Mouse (Mus musculus): ENCODE measurements at regions not wholly inside any gene's neighbourhood (a gene's known extent, or its start where the extent isn't known, plus 50 kb on each side); places are given as distances from the start of the nearest gene placed in this dataset.

GRCm38 (mm10) chr11:20913598-20914296 lies 82.9 kb upstream of the Lgalsl start:
- H3K9ac ChIP-seq: no peak overlapping the region
- no peaks in the 10 kb centered on the region for H3K27me3 ChIP-seq (ENCODE audit: insufficient read depth, low read length)
- H3K4me1 ChIP-seq (ENCODE audit: insufficient read depth): peaks cover 24% of the 10 kb centered on the region
- no peaks in the 10 kb centered on the region for H3K36me3 ChIP-seq (ENCODE audit: insufficient read depth)
- 18% methylated on average over 8 of the region's 8 CpGs for WGBS
- ATAC-seq (ENCODE audit: insufficient read depth) (peak; percentile 29; the same call in 1 of the 2 replicates), DNase-seq (peak; percentile 96)
- peak; percentile 97 for TF ChIP-seq CTCF (IDR thresholded peaks at IDR 0.05; ENCODE audit: low read depth)
- no peaks in the 10 kb centered on the region for H3K9me3 ChIP-seq (ENCODE audit: low read depth, low read length)
- H3K27ac ChIP-seq (ENCODE audit: low read depth): no peak overlapping the region
- no peak overlapping the region for H3K4me2 ChIP-seq
- H3K4me3 ChIP-seq (ENCODE audit: low read depth, low read length): no peak overlapping the region

DNA sequence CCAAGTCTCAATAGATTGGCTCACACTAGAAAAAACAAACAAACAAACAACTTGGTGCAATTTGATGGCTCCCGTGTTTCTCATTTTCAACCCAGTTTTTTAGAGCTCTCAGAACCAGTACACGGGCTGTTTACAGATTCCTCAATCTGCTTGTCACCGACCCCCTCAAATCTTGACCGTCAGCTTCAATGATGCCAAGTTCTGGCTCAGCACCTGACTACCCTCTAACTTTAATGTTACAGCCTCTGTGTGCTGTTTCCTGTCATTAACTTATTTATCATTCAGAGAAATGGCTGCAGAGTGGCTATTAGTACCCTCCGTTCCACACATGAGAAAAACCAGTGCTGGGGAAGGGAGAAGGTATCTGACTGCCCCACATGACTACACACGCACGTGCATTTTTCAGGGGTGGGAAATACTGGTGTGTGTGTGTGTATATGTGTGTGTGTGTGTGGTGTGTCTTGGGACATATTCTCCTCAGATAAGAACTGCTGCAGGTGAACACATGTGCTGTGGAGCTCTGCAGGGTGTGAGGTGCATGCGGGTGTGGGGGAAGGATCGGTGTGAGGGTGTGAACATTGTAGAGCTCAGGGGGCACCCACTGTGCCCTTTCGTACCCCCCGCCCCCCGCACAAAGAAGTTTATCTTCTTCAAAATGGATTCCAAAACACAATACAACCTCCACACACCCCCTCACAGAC lies 83.6 kb upstream of the Lgalsl start:
- H3K4me3 ChIP-seq (ENCODE audit: low read depth, low read length): no peak overlapping the region
- DNase-seq (no peak), ATAC-seq (ENCODE audit: insufficient read depth) (peak; percentile 29; the same call in 1 of the 2 replicates)
- WGBS: 43% methylated on average over 12 of the region's 12 CpGs
- no peak for TF ChIP-seq CTCF (IDR thresholded peaks at IDR 0.05; ENCODE audit: low read depth)
- no peaks in the 10 kb centered on the region for H3K27me3 ChIP-seq (ENCODE audit: insufficient read depth, low read length)
- no peak overlapping the region for H3K9ac ChIP-seq
- H3K36me3 ChIP-seq (ENCODE audit: insufficient read depth): no peaks in the 10 kb centered on the region
- H3K9me3 ChIP-seq (ENCODE audit: low read depth, low read length): no peaks in the 10 kb centered on the region
- H3K27ac ChIP-seq (ENCODE audit: low read depth): peak overlapping the region; percentile 94
- H3K4me1 ChIP-seq (ENCODE audit: insufficient read depth): peaks cover 24% of the 10 kb centered on the region
- peak overlapping the region; percentile 29; the same call in 1 of the 2 replicates for H3K4me2 ChIP-seq

DNA sequence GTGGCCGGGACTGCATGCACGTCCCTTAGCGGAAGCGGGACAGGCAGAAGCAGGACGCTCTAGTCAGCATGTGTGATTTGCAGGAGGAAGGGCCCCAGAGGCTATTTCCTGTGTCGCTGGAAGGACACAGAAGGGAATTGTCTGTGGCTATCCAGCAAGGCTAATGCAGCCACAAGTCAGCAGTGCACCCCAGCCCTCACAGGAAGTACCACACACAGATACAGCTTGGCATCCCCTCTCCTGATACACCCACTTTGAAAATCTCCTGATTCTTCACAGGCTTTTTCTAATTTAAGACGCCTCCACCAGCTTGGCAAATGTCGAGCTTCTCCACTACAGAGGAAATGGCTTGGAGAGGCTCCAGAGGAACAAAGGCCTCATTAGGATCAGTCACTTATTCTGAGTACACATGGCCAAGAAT lies 84.3 kb upstream of the Lgalsl start:
- 0 out of 2 replicates have a peak, but pooled peaks have one; percentile 4 for TF ChIP-seq CTCF (IDR thresholded peaks at IDR 0.05; ENCODE audit: low read depth)
- H3K4me3 ChIP-seq (ENCODE audit: low read depth, low read length): no peak overlapping the region
- peak overlapping the region; percentile 94 for H3K27ac ChIP-seq (ENCODE audit: low read depth)
- 7% methylated on average over 8 of the region's 8 CpGs for WGBS
- DNase-seq (peak; percentile 87), ATAC-seq (ENCODE audit: insufficient read depth) (peak; percentile 79)
- peaks cover 24% of the 10 kb centered on the region for H3K4me1 ChIP-seq (ENCODE audit: insufficient read depth)
- no peaks in the 10 kb centered on the region for H3K9me3 ChIP-seq (ENCODE audit: low read depth, low read length)
- no peak overlapping the region for H3K9ac ChIP-seq
- H3K4me2 ChIP-seq: peak overlapping the region; percentile 29
- H3K27me3 ChIP-seq (ENCODE audit: insufficient read depth, low read length): no peaks in the 10 kb centered on the region
- no peaks in the 10 kb centered on the region for H3K36me3 ChIP-seq (ENCODE audit: insufficient read depth)

DNA sequence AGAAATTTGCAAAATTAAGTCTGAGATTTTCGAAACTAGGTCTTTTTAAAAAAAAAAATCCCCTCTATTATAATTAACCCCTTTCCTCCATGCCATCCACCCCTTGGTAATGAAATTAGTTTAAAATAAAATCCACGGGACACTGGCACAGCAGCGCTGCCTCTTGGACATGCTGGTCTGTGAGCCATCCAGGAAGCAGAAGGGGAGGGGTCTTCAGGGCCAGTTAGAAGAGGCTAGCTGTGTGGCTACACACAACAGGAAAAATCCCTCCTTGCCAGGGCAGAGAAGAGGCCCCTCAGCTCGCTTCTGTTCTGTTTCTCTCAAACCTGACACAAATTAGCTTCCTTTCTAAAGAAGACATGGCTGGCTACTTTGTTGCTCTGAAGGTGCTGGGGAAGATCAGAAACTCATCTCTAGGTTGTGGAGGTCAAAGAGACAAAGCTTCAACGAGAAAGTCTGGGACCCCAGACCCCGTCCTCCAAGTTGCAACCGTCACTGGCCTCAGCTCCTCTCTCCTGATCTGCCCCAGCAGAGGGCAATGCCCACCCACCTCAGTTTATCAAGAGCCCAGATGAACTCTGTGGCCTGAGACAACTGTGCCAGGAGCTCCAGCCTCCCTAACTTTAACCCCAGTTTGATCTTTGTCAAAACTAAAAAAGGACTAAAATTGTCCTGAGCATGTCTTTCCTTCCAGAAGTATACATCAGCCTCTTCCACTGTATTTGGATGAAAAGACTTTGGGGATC lies 85.0 kb upstream of the Lgalsl start:
- Histone ChIP-seq H3K9ac (no peak overlapping the region), H3K4me2 (peak overlapping the region; percentile 21; the same call in 1 of the 2 replicates)
- peak; percentile 50 for DNase-seq

DNA sequence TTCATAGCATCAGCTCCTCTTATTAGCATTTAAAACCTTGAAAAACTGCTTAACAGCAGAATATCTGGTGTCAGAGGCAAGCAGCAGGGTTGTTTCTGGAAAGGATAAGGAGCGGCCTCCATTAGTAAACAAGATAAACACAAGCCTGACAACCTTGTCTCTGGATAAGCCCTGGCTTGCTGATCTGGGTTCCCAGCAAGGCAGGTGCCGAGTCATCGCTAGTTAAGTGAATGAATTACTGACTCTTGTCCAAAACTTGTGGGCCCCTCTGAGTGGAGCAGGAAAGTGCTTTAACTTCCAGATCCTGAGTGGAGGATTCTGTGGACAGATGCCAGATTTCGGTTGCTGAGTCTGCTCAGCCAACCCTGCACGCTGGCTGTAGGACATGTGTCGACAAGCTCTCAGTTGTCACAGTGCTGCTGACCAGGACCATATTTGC lies 85.6 kb upstream of the Lgalsl start:
- H3K9ac ChIP-seq: no peak overlapping the region
- 22% methylated on average over 6 of the region's 6 CpGs for WGBS
- H3K9me3 ChIP-seq (ENCODE audit: low read depth, low read length): no peaks in the 10 kb centered on the region
- H3K27ac ChIP-seq (ENCODE audit: low read depth): peak overlapping the region; percentile 94
- no peaks in the 10 kb centered on the region for H3K27me3 ChIP-seq (ENCODE audit: insufficient read depth, low read length)
- H3K4me1 ChIP-seq (ENCODE audit: insufficient read depth): peaks cover 24% of the 10 kb centered on the region
- H3K4me3 ChIP-seq (ENCODE audit: low read depth, low read length): no peak overlapping the region
- peak; percentile 19 for ATAC-seq (ENCODE audit: insufficient read depth)
- peak overlapping the region; percentile 21; the same call in 1 of the 2 replicates for H3K4me2 ChIP-seq
- TF ChIP-seq CTCF (IDR thresholded peaks at IDR 0.05; ENCODE audit: low read depth): no peak
- H3K36me3 ChIP-seq (ENCODE audit: insufficient read depth): no peaks in the 10 kb centered on the region
- peak; percentile 83 for DNase-seq

More for the DNA sequence above, 85.0 kb upstream of the Lgalsl start:
- peak; percentile 29; the same call in 1 of the 2 replicates for ATAC-seq (ENCODE audit: insufficient read depth)
- Histone ChIP-seq H3K4me3 (ENCODE audit: low read depth, low read length) (no peak overlapping the region), H3K36me3 (ENCODE audit: insufficient read depth) (no peaks in the 10 kb centered on the region), H3K27ac (ENCODE audit: low read depth) (peak overlapping the region; percentile 94), H3K4me1 (ENCODE audit: insufficient read depth) (peaks cover 24% of the 10 kb centered on the region), H3K9me3 (ENCODE audit: low read depth, low read length) (no peaks in the 10 kb centered on the region), H3K27me3 (ENCODE audit: insufficient read depth, low read length) (no peaks in the 10 kb centered on the region)
- WGBS: 39% methylated on average over 7 of the region's 7 CpGs
- TF ChIP-seq CTCF (IDR thresholded peaks at IDR 0.05; ENCODE audit: low read depth): peak; percentile 53

- no peak for TF ChIP-seq CTCF (IDR thresholded peaks at IDR 0.05; ENCODE audit: low read depth)
- Histone ChIP-seq H3K27me3 (ENCODE audit: insufficient read depth, low read length) (no peaks in the 10 kb centered on the region), H3K36me3 (ENCODE audit: insufficient read depth) (no peaks in the 10 kb centered on the region), H3K4me1 (ENCODE audit: insufficient read depth) (peaks cover 24% of the 10 kb centered on the region), H3K9me3 (ENCODE audit: low read depth, low read length) (no peaks in the 10 kb centered on the region), H3K9ac (no peak overlapping the region), H3K27ac (ENCODE audit: low read depth) (peak overlapping the region; percentile 94; the same call in 1 of the 2 replicates), H3K4me2 (no peak overlapping the region), H3K4me3 (ENCODE audit: low read depth, low read length) (no peak overlapping the region)
- WGBS: 81% methylated on average over 7 of the region's 7 CpGs
- DNase-seq (no peak), ATAC-seq (ENCODE audit: insufficient read depth) (no peak)
Observed at GRCm38 (mm10) chr11:20916961-20917360, 86.1 kb upstream of the Lgalsl start.
